Mouse (Mus musculus): Measurements from ENCODE around the gene Nmnat1.

DNA sequence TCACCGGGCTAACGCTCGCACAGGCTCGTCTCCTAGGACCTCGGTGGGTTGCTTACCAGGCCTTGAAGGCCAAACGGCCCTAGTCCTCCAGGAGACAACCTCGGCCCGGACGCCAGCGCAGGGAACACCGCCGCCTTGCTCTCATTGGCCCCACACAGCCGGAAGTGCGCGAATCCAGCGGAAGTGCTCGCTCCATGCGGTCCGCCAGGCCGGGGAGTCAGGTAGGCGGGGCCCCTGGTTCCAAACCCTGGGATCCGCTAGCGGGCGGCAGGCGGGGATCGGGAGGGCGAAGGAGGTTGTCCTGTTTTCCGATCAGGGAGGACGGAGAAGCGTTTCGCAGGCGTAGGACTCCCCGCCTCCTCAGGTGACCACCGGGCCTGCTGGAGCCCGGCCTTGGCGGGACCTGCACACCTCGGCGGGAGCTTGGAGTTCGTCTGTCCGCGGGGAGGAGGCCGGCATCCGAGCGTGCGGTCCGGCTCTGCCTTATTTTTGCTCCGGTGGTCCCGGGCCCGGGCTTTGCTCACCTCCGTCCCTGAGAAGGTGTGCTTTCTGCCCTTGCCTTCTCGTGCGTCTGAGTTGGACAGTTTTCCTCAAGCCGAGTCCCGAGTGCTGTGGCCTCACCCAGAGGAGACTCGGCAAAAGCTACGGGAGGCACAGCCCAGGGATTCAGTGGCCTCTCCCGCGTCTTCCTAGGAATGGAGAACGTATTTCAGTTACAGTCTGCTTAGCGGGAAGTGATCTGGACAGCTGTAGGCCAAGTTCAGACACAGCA, at the start of gene Nmnat1, which contains the start of gene Lzic:
- peak; percentile 52 for TF ChIP-seq POLR2A (IDR thresholded peaks at IDR 0.05; ENCODE audit: insufficient read depth, low read depth, low read length)
- TF ChIP-seq CTCF (IDR thresholded peaks at IDR 0.05; ENCODE audit: insufficient read depth, low read depth, low read length) = no peak
